Mouse (Mus musculus): ENCODE results near the gene Brpf3. TPM values are rescaled to one million over a fixed set of nuclear protein-coding genes. Genes with fewer than 3 reads are reported as not detected.

The Brpf3 gene
- polyA plus RNA-seq, 1 experiment from 2014 or later: 34.8 TPM

DNA sequence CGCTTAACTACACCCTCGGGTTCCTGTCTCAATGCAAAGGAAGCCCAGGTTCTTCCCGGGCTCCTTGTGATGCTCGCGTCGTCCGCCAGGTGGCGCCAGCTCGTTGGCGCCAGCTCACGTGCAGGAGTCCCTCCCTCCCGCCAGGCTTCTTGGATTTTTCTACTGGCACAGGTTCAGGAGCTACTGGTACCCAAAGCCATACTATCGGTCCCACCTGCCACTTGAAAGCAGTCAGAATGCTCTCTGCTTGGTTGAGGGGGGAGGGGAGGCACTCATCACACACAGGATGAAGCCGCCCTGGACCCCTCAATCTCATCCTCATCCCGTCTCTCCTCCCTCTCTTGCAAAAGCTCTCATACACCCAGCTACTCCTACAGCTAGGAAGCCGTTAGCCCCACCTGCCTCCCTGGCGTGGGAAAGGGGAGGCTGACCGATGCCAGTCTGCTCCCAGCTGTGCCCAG is 79.1 kb downstream of the Brpf3 start:
- Histone ChIP-seq H3K4me1 (replicated peaks; ENCODE audit: control insufficient read depth, insufficient read depth, low read length) (peaks cover 6% of the 10 kb centered on the region), H3K27me3 (replicated peaks; ENCODE audit: control insufficient read depth, insufficient read depth, low read length) (peaks cover 12% of the 10 kb centered on the region), H3K9ac (ENCODE audit: low read depth, low read length) (no peak overlapping the region), H3K36me3 (ENCODE audit: control insufficient read depth, insufficient read depth, low read length) (no peaks in the 10 kb centered on the region), H3K9me3 (ENCODE audit: control insufficient read depth, low read length) (no peaks in the 10 kb centered on the region), H3K4me2 (no peak overlapping the region), H3K27ac (ENCODE audit: low read depth, low read length) (no peak overlapping the region), H3K4me3 (ENCODE audit: low read depth, low read length) (no peak overlapping the region)
- peak; percentile 76 for DNase-seq (ENCODE audit: low spot score)
- 8% methylated on average over 18 of the region's 18 CpGs for WGBS
- ATAC-seq (replicated peaks; ENCODE audit: low FRiP score): no peak; the same call in 1 of the 2 replicates

GRCm38 (mm10) chr17:28882316-28882715 is 81.4 kb downstream of the Brpf3 start:
- no peak overlapping the region for H3K9ac ChIP-seq (ENCODE audit: low read depth, low read length)
- DNase-seq (ENCODE audit: low spot score) (peak; percentile 60), ATAC-seq (replicated peaks; ENCODE audit: low FRiP score) (peak; percentile 67)
- no peaks in the 10 kb centered on the region for H3K9me3 ChIP-seq (ENCODE audit: control insufficient read depth, low read length)
- H3K4me3 ChIP-seq (ENCODE audit: low read depth, low read length): no peak overlapping the region; the same call in 1 of the 2 replicates
- H3K27me3 ChIP-seq (replicated peaks; ENCODE audit: control insufficient read depth, insufficient read depth, low read length): peaks cover 12% of the 10 kb centered on the region
- no peak overlapping the region for H3K27ac ChIP-seq (ENCODE audit: low read depth, low read length)
- 3% methylated on average over 12 of the region's 12 CpGs for WGBS
- H3K4me1 ChIP-seq (replicated peaks; ENCODE audit: control insufficient read depth, insufficient read depth, low read length): peaks cover 6% of the 10 kb centered on the region; the same call in 1 of the 2 replicates
- no peaks in the 10 kb centered on the region for H3K36me3 ChIP-seq (ENCODE audit: control insufficient read depth, insufficient read depth, low read length)
- peak overlapping the region; percentile 41 for H3K4me2 ChIP-seq

- peak overlapping the region; percentile 41 for H3K4me2 ChIP-seq
- DNase-seq (ENCODE audit: low spot score): no peak
- 44% methylated on average over 8 of the region's 8 CpGs for WGBS
Observed at GRCm38 (mm10) chr17:28882810-28883209, 81.9 kb downstream of the Brpf3 start.

DNA sequence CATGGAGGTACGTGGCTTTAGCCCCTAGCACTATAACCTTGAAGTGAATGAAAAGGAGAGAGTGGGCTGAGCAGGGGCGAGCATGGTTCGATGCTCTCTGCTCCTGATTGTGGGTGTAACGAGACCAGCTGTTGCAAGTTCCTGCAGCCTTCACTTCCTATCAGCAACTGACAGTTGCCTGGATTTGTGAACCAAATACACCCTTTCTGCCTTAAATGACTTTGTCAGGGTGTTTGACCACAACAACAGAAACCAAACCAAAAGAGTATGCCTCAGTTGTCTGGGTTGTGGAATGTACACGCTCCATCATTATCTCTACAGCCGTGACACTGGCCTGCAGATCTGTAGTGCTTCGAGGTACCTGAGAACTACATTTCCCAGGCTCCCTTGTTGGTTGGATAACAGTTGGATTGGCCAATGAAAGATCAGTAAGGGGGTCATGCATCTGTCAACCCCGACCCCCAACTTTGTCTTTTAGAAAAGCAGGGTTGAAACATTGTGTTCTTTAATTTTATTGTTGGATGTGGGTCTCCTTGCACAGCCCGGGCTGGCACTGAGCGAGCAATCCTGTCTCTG is 83.1 kb downstream of the Brpf3 start:
- H3K4me3 ChIP-seq (ENCODE audit: low read depth, low read length): no peak overlapping the region
- H3K4me2 ChIP-seq: no peak overlapping the region
- peaks cover 12% of the 10 kb centered on the region for H3K27me3 ChIP-seq (replicated peaks; ENCODE audit: control insufficient read depth, insufficient read depth, low read length)
- DNase-seq (ENCODE audit: low spot score): no peak
- H3K36me3 ChIP-seq (ENCODE audit: control insufficient read depth, insufficient read depth, low read length): no peaks in the 10 kb centered on the region
- peaks cover 6% of the 10 kb centered on the region; the same call in 1 of the 2 replicates for H3K4me1 ChIP-seq (replicated peaks; ENCODE audit: control insufficient read depth, insufficient read depth, low read length)
- no peaks in the 10 kb centered on the region for H3K9me3 ChIP-seq (ENCODE audit: control insufficient read depth, low read length)
- WGBS: 56% methylated on average over 10 of the region's 10 CpGs
- H3K27ac ChIP-seq (ENCODE audit: low read depth, low read length): no peak overlapping the region
- no peak overlapping the region for H3K9ac ChIP-seq (ENCODE audit: low read depth, low read length)
- ATAC-seq (replicated peaks; ENCODE audit: low FRiP score): no peak

More at GRCm38 (mm10) chr17:28882810-28883209, 81.9 kb downstream of the Brpf3 start:
- Histone ChIP-seq H3K27me3 (replicated peaks; ENCODE audit: control insufficient read depth, insufficient read depth, low read length) (peaks cover 12% of the 10 kb centered on the region), H3K4me3 (ENCODE audit: low read depth, low read length) (no peak overlapping the region; the same call in 1 of the 2 replicates), H3K36me3 (ENCODE audit: control insufficient read depth, insufficient read depth, low read length) (no peaks in the 10 kb centered on the region), H3K9me3 (ENCODE audit: control insufficient read depth, low read length) (no peaks in the 10 kb centered on the region), H3K27ac (ENCODE audit: low read depth, low read length) (no peak overlapping the region), H3K9ac (ENCODE audit: low read depth, low read length) (no peak overlapping the region), H3K4me1 (replicated peaks; ENCODE audit: control insufficient read depth, insufficient read depth, low read length) (peaks cover 6% of the 10 kb centered on the region; the same call in 1 of the 2 replicates)
- ATAC-seq (replicated peaks; ENCODE audit: low FRiP score): no peak

DNA sequence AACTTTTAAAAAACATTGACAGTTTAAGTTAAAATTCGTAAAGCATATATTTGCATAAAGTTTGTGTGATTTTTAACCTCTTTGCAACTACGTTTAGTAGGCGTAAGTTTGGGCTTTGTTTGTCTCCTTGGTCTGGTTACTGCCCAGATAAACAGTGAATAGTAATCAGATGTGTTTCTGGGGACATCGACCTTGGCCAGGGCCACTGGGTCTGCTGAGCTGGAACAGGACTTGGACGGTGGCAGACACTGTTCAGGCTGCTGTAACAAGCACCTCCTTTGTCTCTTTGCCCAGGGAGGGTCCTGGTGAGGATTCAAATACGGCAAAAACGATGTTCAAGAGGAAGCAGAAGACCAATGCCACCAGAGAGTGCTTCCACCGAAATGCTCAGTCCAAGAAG is 84.3 kb downstream of the Brpf3 start:
- H3K27ac ChIP-seq (ENCODE audit: low read depth, low read length): no peak overlapping the region
- DNase-seq (ENCODE audit: low spot score) (no peak), ATAC-seq (replicated peaks; ENCODE audit: low FRiP score) (no peak)
- no peak overlapping the region for H3K4me2 ChIP-seq
- peaks cover 6% of the 10 kb centered on the region; the same call in 1 of the 2 replicates for H3K4me1 ChIP-seq (replicated peaks; ENCODE audit: control insufficient read depth, insufficient read depth, low read length)
- H3K36me3 ChIP-seq (ENCODE audit: control insufficient read depth, insufficient read depth, low read length): no peaks in the 10 kb centered on the region
- no peaks in the 10 kb centered on the region for H3K9me3 ChIP-seq (ENCODE audit: control insufficient read depth, low read length)
- H3K9ac ChIP-seq (ENCODE audit: low read depth, low read length): no peak overlapping the region
- peaks cover 9% of the 10 kb centered on the region for H3K27me3 ChIP-seq (replicated peaks; ENCODE audit: control insufficient read depth, insufficient read depth, low read length)
- WGBS: 79% methylated on average over 8 of the region's 8 CpGs
- no peak overlapping the region for H3K4me3 ChIP-seq (ENCODE audit: low read depth, low read length)

DNA sequence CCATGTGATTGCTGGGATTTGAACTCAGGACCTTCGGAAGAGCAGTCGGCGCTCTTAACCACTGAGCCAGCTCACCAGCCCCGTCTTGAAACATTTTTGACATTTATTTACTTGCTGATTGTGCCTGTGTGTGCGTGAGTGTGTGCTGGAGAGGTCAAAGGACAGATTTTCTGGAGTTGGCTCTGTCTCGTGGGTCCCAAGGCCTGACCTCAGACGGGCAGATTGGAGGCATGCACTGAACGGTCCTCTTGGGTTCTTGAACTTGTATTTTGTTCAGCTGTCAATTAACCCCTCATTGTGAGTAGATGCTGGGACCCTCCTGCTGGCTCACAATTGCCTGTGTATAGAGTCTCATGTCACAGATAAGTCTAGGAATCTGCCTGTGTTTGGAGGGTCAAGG is 85.4 kb downstream of the Brpf3 start:
- H3K4me1 ChIP-seq (replicated peaks; ENCODE audit: control insufficient read depth, insufficient read depth, low read length): peaks cover 6% of the 10 kb centered on the region; the same call in 1 of the 2 replicates
- H3K4me2 ChIP-seq: no peak overlapping the region
- H3K9me3 ChIP-seq (ENCODE audit: control insufficient read depth, low read length): no peaks in the 10 kb centered on the region
- ATAC-seq (replicated peaks; ENCODE audit: low FRiP score): no peak
- no peak overlapping the region for H3K27ac ChIP-seq (ENCODE audit: low read depth, low read length)
- no peak for DNase-seq (ENCODE audit: low spot score)
- WGBS: 72% methylated on average over 8 of the region's 8 CpGs
- no peaks in the 10 kb centered on the region for H3K36me3 ChIP-seq (ENCODE audit: control insufficient read depth, insufficient read depth, low read length)
- H3K27me3 ChIP-seq (replicated peaks; ENCODE audit: control insufficient read depth, insufficient read depth, low read length): no peaks in the 10 kb centered on the region
- no peak overlapping the region for H3K4me3 ChIP-seq (ENCODE audit: low read depth, low read length)
- no peak overlapping the region for H3K9ac ChIP-seq (ENCODE audit: low read depth, low read length)

Other genes with a start within 250 kb of the Brpf3 start
- 3.5 and 3.7 TPM in 2 replicates for gene Clps, start 240.3 kb upstream of the Brpf3 start, polyA plus RNA-seq (2014; fragmentation: Nextera tagmentation; extraction: Ambion mirVana)
- gene Lhfpl5, start 225.4 kb upstream of the Brpf3 start, polyA plus RNA-seq (2014; fragmentation: Nextera tagmentation; extraction: Ambion mirVana): 0.27 and 0.33 TPM in 2 replicates
- gene Srpk1, start 178.4 kb upstream of the Brpf3 start, polyA plus RNA-seq (2014; fragmentation: Nextera tagmentation; extraction: Ambion mirVana): 92.7 and 99.8 TPM in 2 replicates
- gene Slc26a8, start 110.9 kb upstream of the Brpf3 start, polyA plus RNA-seq (2014; fragmentation: Nextera tagmentation; extraction: Ambion mirVana): 0.34 and 0.75 TPM in 2 replicates
- 58.5 and 64.6 TPM in 2 replicates for gene Mapk14, start 109.8 kb upstream of the Brpf3 start, polyA plus RNA-seq (2014; fragmentation: Nextera tagmentation; extraction: Ambion mirVana)
- 0.84 and 3.6 TPM in 2 replicates for gene AC170998.1, start 75.0 kb upstream of the Brpf3 start, polyA plus RNA-seq (2014; fragmentation: Nextera tagmentation; extraction: Ambion mirVana)
- 5.0 and 5.5 TPM in 2 replicates for gene Mapk13, start 31.8 kb upstream of the Brpf3 start, polyA plus RNA-seq (2014; fragmentation: Nextera tagmentation; extraction: Ambion mirVana)
- 0.05 TPM in 1 of 2 replicates, not detected in the other for gene Pnpla1, start 57.3 kb downstream of the Brpf3 start, polyA plus RNA-seq (2014; fragmentation: Nextera tagmentation; extraction: Ambion mirVana)
- 0.08 and 0.48 TPM in 2 replicates for gene 4930539E08Rik, start 114.2 kb downstream of the Brpf3 start, polyA plus RNA-seq (2014; fragmentation: Nextera tagmentation; extraction: Ambion mirVana)
- 0.30 and 0.92 TPM in 2 replicates for gene Pxt1, start 142.8 kb downstream of the Brpf3 start, polyA plus RNA-seq (2014; fragmentation: Nextera tagmentation; extraction: Ambion mirVana)
- 75.2 and 89.2 TPM in 2 replicates for gene Kctd20, start 150.9 kb downstream of the Brpf3 start, polyA plus RNA-seq (2014; fragmentation: Nextera tagmentation; extraction: Ambion mirVana)
- 83.3 and 90.1 TPM in 2 replicates for gene Stk38, start 206.9 kb downstream of the Brpf3 start, polyA plus RNA-seq (2014; fragmentation: Nextera tagmentation; extraction: Ambion mirVana)
- 532 and 579 TPM in 2 replicates for gene Srsf3, start 231.5 kb downstream of the Brpf3 start, polyA plus RNA-seq (2014; fragmentation: Nextera tagmentation; extraction: Ambion mirVana)